Mouse (Mus musculus) forebrain, embryonic 14.5 days (tissue): ENCODE measurements at regions not wholly inside any gene's neighbourhood (a gene's known extent, or its start where the extent isn't known, plus 50 kb on each side); places are given as distances from the start of the nearest gene placed in this dataset.

ENCODE experiments used
- ATAC-seq: fragments of 200-750 bp; cut with Nextera tagmentation; 2 replicates; pipeline ENCODE4 v1.8.0; 2017; ENCODE audit warnings: mild to moderate bottlenecking, moderate library complexity
- DNase-seq: peaks from one replicate; pipeline ENCODE4 v3.0.0-alpha.2; 2015; ENCODE audit warnings: low spot score
- H3K27ac ChIP-seq: fragments of 300-500 bp; sonication (generic); 2 replicates; pipeline ENCODE4 v1.5.1; 2014; ENCODE audit warnings: low read depth, mild to moderate bottlenecking, control low read depth, low read length, moderate library complexity
- H3K27me3 ChIP-seq: fragments of 300-500 bp; sonication (generic); replicated peaks from 2 replicates; pipeline ENCODE4 v1.6.1; 2014; ENCODE audit warnings: low read length, control low read depth, mixed read lengths; ENCODE audit not compliant: control insufficient read depth, insufficient read depth
- H3K36me3 ChIP-seq: fragments of 300-500 bp; sonication (generic); 2 replicates; pipeline ENCODE4 v1.6.1; 2014; ENCODE audit warnings: low read length, control low read depth; ENCODE audit not compliant: control insufficient read depth, insufficient read depth
- H3K4me1 ChIP-seq: fragments of 300-500 bp; sonication (generic); 2 replicates; pipeline ENCODE4 v1.6.1; 2014; ENCODE audit warnings: antibody characterized with exemption, low read length, control low read depth; ENCODE audit not compliant: control insufficient read depth, insufficient read depth
- H3K4me2 ChIP-seq: fragments of 300-500 bp; sonication (generic); 2 replicates; pipeline ENCODE4 v1.6.1; 2014; ENCODE audit warnings: mild to moderate bottlenecking, control low read depth, low read length
- H3K4me3 ChIP-seq: fragments of 300-500 bp; sonication (generic); 2 replicates; pipeline ENCODE4 v1.5.1; 2014; ENCODE audit warnings: low read depth, low read length, control low read depth
- H3K9ac ChIP-seq: fragments of 300-500 bp; sonication (generic); 2 replicates; pipeline ENCODE4 v1.6.1; 2014; ENCODE audit warnings: mild to moderate bottlenecking, low read length, control low read depth, moderate library complexity
- H3K9me3 ChIP-seq: fragments of 300-500 bp; sonication (generic); replicated peaks from 2 replicates; pipeline ENCODE4 v1.6.1; 2016; ENCODE audit warnings: low read length, control low read depth, mixed read lengths; ENCODE audit not compliant: control insufficient read depth
- WGBS: fragments of 180-500 bp; shearing (Covaris S2); extraction: QIAGEN DNeasy Blood & Tissue Kit; methylation state at CpG from one replicate; pipeline ENCODE4 v1.1.7; 2014; 5-methylcytosine and 5-hydroxymethylcytosine counted together

GRCm38 (mm10) chr2:48381481-48382075 is 432.3 kb upstream of the Acvr2a start:
- Histone ChIP-seq H3K4me3 (no peak overlapping the region), H3K4me2 (no peak overlapping the region), H3K4me1 (no peaks in the 10 kb centered on the region), H3K36me3 (no peaks in the 10 kb centered on the region), H3K27ac (no peak overlapping the region), H3K9me3 (no peaks in the 10 kb centered on the region), H3K27me3 (no peaks in the 10 kb centered on the region), H3K9ac (no peak overlapping the region)
- 84% methylated on average over 14 of the region's 14 CpGs for WGBS
- no peak for ATAC-seq
- no peak for DNase-seq

- H3K9me3 ChIP-seq, result no peaks in the 10 kb centered on the region
- ATAC-seq (no peak), DNase-seq (no peak)
- H3K27ac ChIP-seq, result no peak overlapping the region
- H3K4me2 ChIP-seq, result no peak overlapping the region
- no peaks in the 10 kb centered on the region for H3K4me1 ChIP-seq
- H3K27me3 ChIP-seq, result no peaks in the 10 kb centered on the region
- H3K36me3 ChIP-seq, result no peaks in the 10 kb centered on the region
- 88% methylated on average over 1 of the region's 1 CpGs for WGBS
- no peak overlapping the region for H3K9ac ChIP-seq
- H3K4me3 ChIP-seq, result no peak overlapping the region
These were observed 415.4 kb upstream of the Acvr2a start for GRCm38 (mm10) chr2:48398504-48398903.

GRCm38 (mm10) chr2:48399191-48399590 is 414.7 kb upstream of the Acvr2a start:
- Histone ChIP-seq H3K27ac (no peak overlapping the region), H3K9me3 (no peaks in the 10 kb centered on the region), H3K9ac (no peak overlapping the region), H3K4me2 (no peak overlapping the region), H3K36me3 (no peaks in the 10 kb centered on the region), H3K4me3 (no peak overlapping the region), H3K27me3 (no peaks in the 10 kb centered on the region), H3K4me1 (no peaks in the 10 kb centered on the region)
- no peak for ATAC-seq
- WGBS, result 74% methylated on average over 1 of the region's 1 CpGs
- DNase-seq, result no peak

GRCm38 (mm10) chr2:48402813-48403212 is 411.1 kb upstream of the Acvr2a start:
- WGBS, result 83% methylated on average over 2 of the region's 2 CpGs
- ATAC-seq, result no peak
- Histone ChIP-seq H3K36me3 (no peaks in the 10 kb centered on the region), H3K9ac (no peak overlapping the region), H3K27me3 (no peaks in the 10 kb centered on the region), H3K4me1 (no peaks in the 10 kb centered on the region), H3K27ac (no peak overlapping the region), H3K9me3 (no peaks in the 10 kb centered on the region), H3K4me3 (no peak overlapping the region), H3K4me2 (no peak overlapping the region)
- DNase-seq, result no peak

DNA sequence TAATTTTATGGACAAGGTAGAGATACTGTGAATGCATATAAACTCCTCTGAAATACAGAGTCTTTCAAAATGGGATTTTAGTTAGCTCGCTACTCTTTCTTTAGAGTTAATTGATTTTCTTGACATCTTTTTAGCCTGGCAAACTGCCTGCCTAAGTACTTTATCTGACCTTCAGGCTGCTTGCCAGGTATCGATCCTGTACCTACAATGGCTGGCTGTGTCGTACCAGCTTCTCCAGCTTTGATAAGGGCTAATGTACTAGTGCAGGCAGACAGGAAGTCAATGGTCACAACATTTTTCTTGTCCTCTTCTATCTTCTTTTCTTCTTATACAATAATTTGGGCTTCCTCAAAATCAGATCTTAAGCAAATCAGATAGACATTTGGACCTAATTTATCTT is 409.4 kb upstream of the Acvr2a start:
- DNase-seq, result no peak
- H3K4me3 ChIP-seq, result no peak overlapping the region
- H3K36me3 ChIP-seq, result no peaks in the 10 kb centered on the region
- no peak for ATAC-seq
- no peak overlapping the region for H3K4me2 ChIP-seq
- H3K9me3 ChIP-seq, result no peaks in the 10 kb centered on the region
- WGBS, result 48% methylated on average over 3 of the region's 3 CpGs
- no peaks in the 10 kb centered on the region for H3K4me1 ChIP-seq
- no peak overlapping the region for H3K27ac ChIP-seq
- no peaks in the 10 kb centered on the region for H3K27me3 ChIP-seq
- no peak overlapping the region for H3K9ac ChIP-seq

GRCm38 (mm10) chr2:48407876-48408275 is 406.0 kb upstream of the Acvr2a start:
- ATAC-seq (no peak), DNase-seq (no peak)
- Histone ChIP-seq H3K9me3 (no peaks in the 10 kb centered on the region), H3K27ac (no peak overlapping the region), H3K4me2 (no peak overlapping the region), H3K4me3 (no peak overlapping the region), H3K27me3 (no peaks in the 10 kb centered on the region), H3K4me1 (no peaks in the 10 kb centered on the region), H3K36me3 (no peaks in the 10 kb centered on the region), H3K9ac (no peak overlapping the region)
- 87% methylated on average over 5 of the region's 5 CpGs for WGBS

GRCm38 (mm10) chr2:48409876-48410275 is 404.0 kb upstream of the Acvr2a start:
- 87% methylated on average over 4 of the region's 4 CpGs for WGBS
- DNase-seq, result no peak
- Histone ChIP-seq H3K9me3 (no peaks in the 10 kb centered on the region), H3K4me1 (no peaks in the 10 kb centered on the region), H3K36me3 (no peaks in the 10 kb centered on the region), H3K9ac (no peak overlapping the region), H3K27me3 (no peaks in the 10 kb centered on the region), H3K4me2 (no peak overlapping the region), H3K27ac (no peak overlapping the region), H3K4me3 (no peak overlapping the region)
- no peak for ATAC-seq

- H3K9me3 ChIP-seq, result no peaks in the 10 kb centered on the region
- H3K36me3 ChIP-seq, result no peaks in the 10 kb centered on the region
- 91% methylated on average over 1 of the region's 1 CpGs for WGBS
- no peak overlapping the region for H3K4me2 ChIP-seq
- H3K27me3 ChIP-seq, result no peaks in the 10 kb centered on the region
- no peak overlapping the region for H3K9ac ChIP-seq
- ATAC-seq (peak; percentile 65; the same call in 1 of the 2 replicates), DNase-seq (peak; percentile 48)
- no peaks in the 10 kb centered on the region for H3K4me1 ChIP-seq
- H3K4me3 ChIP-seq, result no peak overlapping the region
- H3K27ac ChIP-seq, result no peak overlapping the region
These were observed 402.5 kb upstream of the Acvr2a start for GRCm38 (mm10) chr2:48411392-48411791.

- no peaks in the 10 kb centered on the region for H3K4me1 ChIP-seq
- DNase-seq (no peak), ATAC-seq (no peak)
- no peaks in the 10 kb centered on the region for H3K9me3 ChIP-seq
- WGBS, result 80% methylated on average over 4 of the region's 4 CpGs
- no peak overlapping the region for H3K27ac ChIP-seq
- H3K9ac ChIP-seq, result no peak overlapping the region
- H3K4me2 ChIP-seq, result no peak overlapping the region
- H3K36me3 ChIP-seq, result no peaks in the 10 kb centered on the region
- H3K4me3 ChIP-seq, result no peak overlapping the region
- H3K27me3 ChIP-seq, result no peaks in the 10 kb centered on the region
These were observed 401.0 kb upstream of the Acvr2a start for GRCm38 (mm10) chr2:48412683-48413440.
